Mouse (Mus musculus): ENCODE measurements around the gene Zfp69. TPM values are rescaled to one million over a fixed set of nuclear protein-coding genes. Genes with fewer than 3 reads are reported as not detected.

Zfp69 gene
- polyA plus RNA-seq, 1 experiment from 2014 or later, result 6.0 TPM

GRCm38 (mm10) chr4:120893656-120894401 lies 57.7 kb downstream of the Zfp69 start:
- no peak overlapping the region for H3K4me3 ChIP-seq (replicated peaks)
- no peaks in the 10 kb centered on the region for H3K36me3 ChIP-seq
- no peak overlapping the region for H3K27ac ChIP-seq
- 56% methylated on average over 11 of the region's 11 CpGs for WGBS
- H3K9me3 ChIP-seq, result no peaks in the 10 kb centered on the region
- H3K9ac ChIP-seq, result no peak overlapping the region
- 0 out of 2 replicates have a peak, but pooled peaks cover 2% of the 10 kb centered on the region for H3K4me1 ChIP-seq (replicated peaks)
- no peak for ATAC-seq
- no peaks in the 10 kb centered on the region for H3K27me3 ChIP-seq (replicated peaks)
- H3K4me2 ChIP-seq (replicated peaks), result no peak overlapping the region

GRCm38 (mm10) chr4:120892516-120892915 lies 59.0 kb downstream of the Zfp69 start:
- Histone ChIP-seq H3K4me1 (replicated peaks) (0 out of 2 replicates have a peak, but pooled peaks cover 2% of the 10 kb centered on the region), H3K9ac (no peak overlapping the region), H3K9me3 (no peaks in the 10 kb centered on the region), H3K4me3 (replicated peaks) (no peak overlapping the region), H3K27me3 (replicated peaks) (no peaks in the 10 kb centered on the region), H3K27ac (no peak overlapping the region), H3K36me3 (no peaks in the 10 kb centered on the region), H3K4me2 (replicated peaks) (no peak overlapping the region)
- no peak for ATAC-seq
- WGBS, result 22% methylated on average over 1 of the region's 1 CpGs

GRCm38 (mm10) chr4:120891960-120892359 lies 59.5 kb downstream of the Zfp69 start:
- Histone ChIP-seq H3K36me3 (no peaks in the 10 kb centered on the region), H3K4me3 (replicated peaks) (no peak overlapping the region), H3K27me3 (replicated peaks) (no peaks in the 10 kb centered on the region), H3K4me1 (replicated peaks) (0 out of 2 replicates have a peak, but pooled peaks cover 2% of the 10 kb centered on the region), H3K27ac (no peak overlapping the region), H3K9me3 (no peaks in the 10 kb centered on the region), H3K9ac (no peak overlapping the region), H3K4me2 (replicated peaks) (no peak overlapping the region)
- no peak for ATAC-seq

- Histone ChIP-seq H3K9ac (no peak overlapping the region), H3K4me2 (replicated peaks) (no peak overlapping the region), H3K9me3 (no peaks in the 10 kb centered on the region), H3K27ac (0 out of 2 replicates have a peak overlapping the region, but pooled peaks have one; percentile 13), H3K27me3 (replicated peaks) (no peaks in the 10 kb centered on the region), H3K4me1 (replicated peaks) (0 out of 2 replicates have a peak, but pooled peaks cover 2% of the 10 kb centered on the region), H3K4me3 (replicated peaks) (no peak overlapping the region), H3K36me3 (no peaks in the 10 kb centered on the region)
- ATAC-seq, result no peak
- 64% methylated on average over 11 of the region's 11 CpGs for WGBS
Measured at GRCm38 (mm10) chr4:120890754-120891440, 60.6 kb downstream of the Zfp69 start.

GRCm38 (mm10) chr4:120888884-120889283 lies 62.6 kb downstream of the Zfp69 start:
- no peak overlapping the region for H3K4me2 ChIP-seq (replicated peaks)
- WGBS, result 67% methylated on average over 8 of the region's 8 CpGs
- H3K4me3 ChIP-seq (replicated peaks), result no peak overlapping the region
- H3K27ac ChIP-seq, result no peak overlapping the region
- 0 out of 2 replicates have a peak, but pooled peaks cover 2% of the 10 kb centered on the region for H3K4me1 ChIP-seq (replicated peaks)
- H3K27me3 ChIP-seq (replicated peaks), result no peaks in the 10 kb centered on the region
- no peak overlapping the region for H3K9ac ChIP-seq
- H3K36me3 ChIP-seq, result no peaks in the 10 kb centered on the region
- no peak for ATAC-seq
- H3K9me3 ChIP-seq, result no peaks in the 10 kb centered on the region

GRCm38 (mm10) chr4:120887381-120888112 lies 64.0 kb downstream of the Zfp69 start:
- Histone ChIP-seq H3K27me3 (replicated peaks) (no peaks in the 10 kb centered on the region), H3K4me3 (replicated peaks) (no peak overlapping the region), H3K36me3 (no peaks in the 10 kb centered on the region), H3K9me3 (no peaks in the 10 kb centered on the region), H3K4me1 (replicated peaks) (0 out of 2 replicates have a peak, but pooled peaks cover 2% of the 10 kb centered on the region), H3K27ac (no peak overlapping the region), H3K9ac (no peak overlapping the region), H3K4me2 (replicated peaks) (no peak overlapping the region)
- no peak for ATAC-seq
- WGBS, result 33% methylated on average over 8 of the region's 8 CpGs

GRCm38 (mm10) chr4:120886811-120887210 lies 64.7 kb downstream of the Zfp69 start:
- Histone ChIP-seq H3K4me3 (replicated peaks) (no peak overlapping the region), H3K9ac (no peak overlapping the region), H3K9me3 (no peaks in the 10 kb centered on the region), H3K27me3 (replicated peaks) (no peaks in the 10 kb centered on the region), H3K27ac (no peak overlapping the region), H3K36me3 (no peaks in the 10 kb centered on the region), H3K4me2 (replicated peaks) (no peak overlapping the region), H3K4me1 (replicated peaks) (0 out of 2 replicates have a peak, but pooled peaks cover 2% of the 10 kb centered on the region)
- 79% methylated on average over 5 of the region's 5 CpGs for WGBS
- ATAC-seq, result no peak

- no peak for ATAC-seq
- H3K9ac ChIP-seq, result no peak overlapping the region
- 33% methylated on average over 4 of the region's 4 CpGs for WGBS
Measured at GRCm38 (mm10) chr4:120886131-120886530, 65.4 kb downstream of the Zfp69 start.

GRCm38 (mm10) chr4:120885208-120886120 lies 66.0 kb downstream of the Zfp69 start:
- H3K4me1 ChIP-seq (replicated peaks), result 0 out of 2 replicates have a peak, but pooled peaks cover 2% of the 10 kb centered on the region
- no peak for ATAC-seq
- no peaks in the 10 kb centered on the region for H3K9me3 ChIP-seq
- no peak overlapping the region for H3K4me2 ChIP-seq (replicated peaks)
- no peaks in the 10 kb centered on the region for H3K27me3 ChIP-seq (replicated peaks)
- H3K36me3 ChIP-seq, result no peaks in the 10 kb centered on the region
- no peak overlapping the region for H3K4me3 ChIP-seq (replicated peaks)
- H3K27ac ChIP-seq, result no peak overlapping the region
- 39% methylated on average over 13 of the region's 13 CpGs for WGBS
- H3K9ac ChIP-seq, result no peak overlapping the region

More at GRCm38 (mm10) chr4:120886131-120886530, 65.4 kb downstream of the Zfp69 start:
- 0 out of 2 replicates have a peak, but pooled peaks cover 2% of the 10 kb centered on the region for H3K4me1 ChIP-seq (replicated peaks)
- no peak overlapping the region for H3K4me3 ChIP-seq (replicated peaks)
- H3K27me3 ChIP-seq (replicated peaks), result no peaks in the 10 kb centered on the region
- H3K27ac ChIP-seq, result no peak overlapping the region
- H3K36me3 ChIP-seq, result no peaks in the 10 kb centered on the region
- no peak overlapping the region for H3K4me2 ChIP-seq (replicated peaks)
- no peaks in the 10 kb centered on the region for H3K9me3 ChIP-seq

- no peaks in the 10 kb centered on the region for H3K36me3 ChIP-seq
- no peak overlapping the region for H3K4me3 ChIP-seq (replicated peaks)
- no peak overlapping the region for H3K4me2 ChIP-seq (replicated peaks)
- no peaks in the 10 kb centered on the region for H3K27me3 ChIP-seq (replicated peaks)
- no peak for ATAC-seq
- 41% methylated on average over 5 of the region's 5 CpGs for WGBS
- H3K27ac ChIP-seq, result no peak overlapping the region
- no peaks in the 10 kb centered on the region for H3K9me3 ChIP-seq
- no peak overlapping the region for H3K9ac ChIP-seq
- no peaks in the 10 kb centered on the region for H3K4me1 ChIP-seq (replicated peaks)
Measured at GRCm38 (mm10) chr4:120882002-120882625, 69.4 kb downstream of the Zfp69 start.

GRCm38 (mm10) chr4:120880731-120881432 lies 70.6 kb downstream of the Zfp69 start:
- H3K9me3 ChIP-seq, result no peaks in the 10 kb centered on the region
- WGBS, result 44% methylated on average over 6 of the region's 6 CpGs
- H3K36me3 ChIP-seq, result no peaks in the 10 kb centered on the region
- no peak for ATAC-seq
- H3K4me1 ChIP-seq (replicated peaks), result no peaks in the 10 kb centered on the region
- H3K4me2 ChIP-seq (replicated peaks), result no peak overlapping the region
- no peaks in the 10 kb centered on the region for H3K27me3 ChIP-seq (replicated peaks)
- no peak overlapping the region for H3K4me3 ChIP-seq (replicated peaks)
- no peak overlapping the region for H3K27ac ChIP-seq
- H3K9ac ChIP-seq, result no peak overlapping the region

Data from intestine, embryonic 15.5 days (tissue).